Mouse (Mus musculus): Measurements from ENCODE around the gene Rpusd3. TPM values are rescaled to one million over a fixed set of nuclear protein-coding genes. Genes with fewer than 3 reads are reported as not detected.

The Rpusd3 gene
- polyA plus RNA-seq, 1 experiment: 43.1 TPM

DNA sequence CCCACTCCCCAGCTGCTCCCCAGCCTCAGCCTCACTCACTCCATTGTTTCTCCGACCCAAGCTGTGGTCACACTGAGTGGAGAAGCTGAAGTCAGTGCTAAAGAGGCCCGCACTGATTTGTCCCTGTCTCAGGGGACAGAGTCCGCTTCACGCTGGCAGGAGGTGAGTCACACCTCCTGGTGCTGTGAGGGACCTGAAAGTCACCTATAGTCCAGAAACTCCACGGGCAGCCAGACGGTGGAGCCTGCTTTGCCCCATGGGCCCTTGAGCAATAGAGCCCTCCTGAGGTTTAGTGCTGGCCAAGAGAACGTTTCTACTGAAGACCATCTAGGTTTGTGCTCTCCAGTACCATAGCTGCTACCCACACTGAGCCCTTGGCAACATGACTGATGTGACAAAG lies 15.6 kb upstream of the Rpusd3 start:
- no peak for DNase-seq
- TF ChIP-seq POLR2A (IDR thresholded peaks at IDR 0.05; ENCODE audit: borderline replicate concordance, extremely low read depth, low read depth, low read length) (no peak), CTCF (IDR thresholded peaks at IDR 0.05; ENCODE audit: insufficient read depth, low read length) (no peak)
- Histone ChIP-seq H3K4me1 (ENCODE audit: control insufficient read depth, insufficient read depth, low read length) (no peaks in the 10 kb centered on the region), H3K4me3 (replicated peaks; ENCODE audit: extremely low read depth, low read depth, low read length) (no peak overlapping the region)
- 64% methylated on average over 7 of the region's 7 CpGs for WGBS

DNA sequence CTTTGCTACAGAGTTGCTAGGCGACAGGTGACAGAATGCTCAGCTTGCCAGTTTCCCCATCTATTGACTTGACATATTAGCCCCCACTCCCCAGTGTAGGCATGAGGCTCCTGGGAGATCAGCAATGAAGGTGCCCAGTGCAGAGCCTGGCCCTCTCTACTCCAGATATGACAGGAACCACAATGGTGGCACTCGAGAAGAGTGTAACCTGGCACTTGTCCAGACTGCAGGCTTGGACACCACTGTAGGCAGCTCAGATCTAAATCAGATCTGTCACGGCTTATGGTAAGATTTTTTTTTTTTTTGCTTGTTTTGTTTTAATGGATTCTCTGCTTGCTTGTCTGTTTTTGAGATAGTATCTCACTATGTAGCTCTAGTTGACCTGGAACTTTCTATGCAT lies 14.5 kb upstream of the Rpusd3 start:
- H3K4me1 ChIP-seq (ENCODE audit: control insufficient read depth, insufficient read depth, low read length): no peaks in the 10 kb centered on the region
- TF ChIP-seq POLR2A (IDR thresholded peaks at IDR 0.05; ENCODE audit: borderline replicate concordance, extremely low read depth, low read depth, low read length) (no peak), CTCF (IDR thresholded peaks at IDR 0.05; ENCODE audit: insufficient read depth, low read length) (no peak)
- DNase-seq: no peak
- H3K4me3 ChIP-seq (replicated peaks; ENCODE audit: extremely low read depth, low read depth, low read length): no peak overlapping the region
- WGBS: 46% methylated on average over 3 of the region's 3 CpGs

DNA sequence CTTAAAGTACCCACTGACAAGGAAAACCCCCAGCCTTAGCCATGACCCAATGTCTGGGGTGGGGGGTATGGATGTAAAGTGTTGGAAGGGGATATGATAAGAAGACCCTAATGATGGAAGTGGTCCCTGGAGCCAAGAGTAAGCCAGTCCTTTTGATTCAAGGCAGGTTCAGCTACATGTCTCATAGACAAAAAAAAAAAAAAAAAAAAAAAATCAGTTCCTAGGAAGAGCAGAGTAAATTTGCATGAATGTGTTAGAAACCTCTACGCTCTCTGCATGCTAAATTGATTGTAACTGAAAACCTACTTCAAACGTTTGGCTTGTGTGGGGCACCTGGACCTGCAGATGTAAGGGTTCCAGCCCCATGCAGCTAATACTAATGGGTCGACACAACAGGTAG lies 12.7 kb upstream of the Rpusd3 start:
- no peak for DNase-seq
- TF ChIP-seq POLR2A (IDR thresholded peaks at IDR 0.05; ENCODE audit: borderline replicate concordance, extremely low read depth, low read depth, low read length) (no peak), CTCF (IDR thresholded peaks at IDR 0.05; ENCODE audit: insufficient read depth, low read length) (no peak)
- Histone ChIP-seq H3K4me3 (replicated peaks; ENCODE audit: extremely low read depth, low read depth, low read length) (no peak overlapping the region), H3K4me1 (ENCODE audit: control insufficient read depth, insufficient read depth, low read length) (no peaks in the 10 kb centered on the region)
- 55% methylated on average over 3 of the region's 3 CpGs for WGBS

DNA sequence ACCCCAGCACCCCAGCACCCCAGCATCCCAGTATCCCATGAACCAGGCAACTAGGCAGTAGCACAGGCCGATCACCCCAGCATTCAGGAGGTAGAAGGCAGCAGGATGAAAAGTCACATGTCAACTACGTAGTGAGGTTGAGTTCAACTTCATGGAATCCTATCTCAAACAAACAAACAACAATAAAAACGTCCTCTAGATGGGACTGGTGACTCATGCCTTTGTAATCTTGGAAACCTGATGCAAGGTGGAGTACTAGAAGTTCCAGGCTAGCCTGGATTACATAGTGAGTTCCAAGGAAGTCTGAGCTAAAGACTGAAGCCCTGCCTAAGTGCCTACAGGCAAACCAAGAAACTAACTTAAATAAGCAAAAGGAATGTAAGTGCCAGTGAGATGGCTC lies 11.7 kb upstream of the Rpusd3 start:
- DNase-seq: no peak
- Histone ChIP-seq H3K4me1 (ENCODE audit: control insufficient read depth, insufficient read depth, low read length) (no peaks in the 10 kb centered on the region), H3K4me3 (replicated peaks; ENCODE audit: extremely low read depth, low read depth, low read length) (no peak overlapping the region)
- TF ChIP-seq CTCF (IDR thresholded peaks at IDR 0.05; ENCODE audit: insufficient read depth, low read length) (no peak), POLR2A (IDR thresholded peaks at IDR 0.05; ENCODE audit: borderline replicate concordance, extremely low read depth, low read depth, low read length) (no peak)
- 38% methylated on average over 3 of the region's 3 CpGs for WGBS

DNA sequence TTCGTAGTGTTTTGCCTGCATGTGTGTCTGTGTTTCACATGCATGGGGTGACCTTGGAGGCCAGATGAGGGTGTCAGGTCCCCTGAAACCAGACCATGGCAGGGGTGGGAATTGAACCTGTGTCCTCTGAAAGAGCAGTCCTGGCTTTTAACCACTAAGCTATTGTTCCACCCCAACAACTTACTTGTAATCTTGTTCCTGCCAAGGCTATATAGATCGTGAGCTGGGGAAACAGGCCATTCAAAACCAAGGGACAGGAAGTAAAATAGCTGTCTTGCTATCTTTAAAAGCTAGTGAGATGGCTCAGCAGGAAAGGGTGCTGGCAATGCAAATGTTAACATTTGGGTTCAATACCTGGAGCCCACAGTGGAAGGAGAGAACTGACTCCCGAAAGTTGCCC lies 10.8 kb upstream of the Rpusd3 start:
- H3K4me3 ChIP-seq (replicated peaks; ENCODE audit: extremely low read depth, low read depth, low read length): no peak overlapping the region
- no peaks in the 10 kb centered on the region for H3K4me1 ChIP-seq (ENCODE audit: control insufficient read depth, insufficient read depth, low read length)
- WGBS: 58% methylated on average over 3 of the region's 3 CpGs
- TF ChIP-seq POLR2A (IDR thresholded peaks at IDR 0.05; ENCODE audit: borderline replicate concordance, extremely low read depth, low read depth, low read length): no peak
- no peak for TF ChIP-seq CTCF (IDR thresholded peaks at IDR 0.05; ENCODE audit: insufficient read depth, low read length)
- no peak for DNase-seq

DNA sequence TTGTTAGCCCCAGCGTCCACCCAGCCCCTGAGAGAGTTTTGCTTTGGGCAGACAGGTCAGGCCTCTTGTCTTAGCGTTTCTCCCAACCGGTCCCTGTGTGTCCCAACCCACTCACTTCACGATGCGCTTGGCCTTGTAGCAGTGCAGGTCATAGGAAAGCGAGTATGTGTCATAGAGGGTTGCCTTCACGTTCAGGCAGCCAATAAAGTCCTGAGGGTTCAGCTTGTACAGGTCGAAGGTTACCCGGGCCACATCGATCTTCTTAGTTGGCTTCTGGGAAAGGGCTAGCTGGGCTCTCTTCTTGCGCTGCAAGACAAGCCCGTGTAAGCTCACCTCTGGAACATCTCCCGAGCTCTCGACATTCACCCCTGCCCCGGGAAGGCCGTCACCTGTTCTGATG lies 8.9 kb upstream of the Rpusd3 start:
- 84% methylated on average over 16 of the region's 16 CpGs for WGBS
- TF ChIP-seq CTCF (IDR thresholded peaks at IDR 0.05; ENCODE audit: insufficient read depth, low read length): no peak
- no peak for TF ChIP-seq POLR2A (IDR thresholded peaks at IDR 0.05; ENCODE audit: borderline replicate concordance, extremely low read depth, low read depth, low read length)
- no peak for DNase-seq
- Histone ChIP-seq H3K4me3 (replicated peaks; ENCODE audit: extremely low read depth, low read depth, low read length) (no peak overlapping the region), H3K4me1 (ENCODE audit: control insufficient read depth, insufficient read depth, low read length) (no peaks in the 10 kb centered on the region)

DNA sequence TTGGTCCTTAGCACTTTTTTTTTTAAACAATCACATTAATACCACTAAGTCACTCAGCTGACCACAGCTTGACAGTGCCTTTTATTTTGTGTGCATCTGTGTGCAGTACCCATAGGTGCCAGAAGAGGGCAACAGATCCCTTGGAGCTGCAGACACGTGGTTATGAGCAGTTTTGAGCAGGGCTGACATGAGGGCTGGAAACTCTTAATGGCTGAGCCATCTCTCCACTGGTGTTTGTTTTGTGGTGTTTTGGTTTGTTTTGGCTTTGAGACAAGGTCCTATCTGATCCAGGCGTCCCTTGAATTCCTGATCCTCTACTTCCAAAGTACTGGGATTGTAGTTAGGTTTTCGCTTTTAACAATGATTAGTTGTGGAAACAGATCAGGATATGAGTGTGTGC lies 8.3 kb upstream of the Rpusd3 start:
- no peaks in the 10 kb centered on the region for H3K4me1 ChIP-seq (ENCODE audit: control insufficient read depth, insufficient read depth, low read length)
- TF ChIP-seq CTCF (IDR thresholded peaks at IDR 0.05; ENCODE audit: insufficient read depth, low read length): peak; percentile 54
- no peak for TF ChIP-seq POLR2A (IDR thresholded peaks at IDR 0.05; ENCODE audit: borderline replicate concordance, extremely low read depth, low read depth, low read length)
- DNase-seq: no peak
- 52% methylated on average over 3 of the region's 3 CpGs for WGBS
- no peak overlapping the region for H3K4me3 ChIP-seq (replicated peaks; ENCODE audit: extremely low read depth, low read depth, low read length)

DNA sequence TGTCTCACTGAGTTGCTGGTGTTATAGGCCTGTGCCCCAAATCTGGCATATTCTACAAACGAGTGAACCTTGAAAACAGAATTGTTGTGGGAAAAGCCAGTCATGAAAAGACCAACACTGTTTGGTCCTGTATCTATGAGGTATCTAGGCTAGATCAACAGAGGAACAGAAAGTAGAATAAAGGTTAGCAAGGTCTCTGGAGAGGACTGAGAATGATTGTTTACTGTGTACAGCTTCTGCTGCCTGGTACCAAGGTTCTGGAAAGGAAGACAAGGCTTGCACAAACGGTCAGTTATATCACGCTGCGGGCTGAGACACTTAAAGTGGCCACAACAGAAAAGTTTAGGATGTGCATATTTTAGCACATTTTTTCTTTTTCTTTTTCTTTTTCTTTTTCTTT lies 7.6 kb upstream of the Rpusd3 start:
- no peak for DNase-seq
- Histone ChIP-seq H3K4me1 (ENCODE audit: control insufficient read depth, insufficient read depth, low read length) (no peaks in the 10 kb centered on the region), H3K4me3 (replicated peaks; ENCODE audit: extremely low read depth, low read depth, low read length) (no peak overlapping the region)
- WGBS: 87% methylated on average over 4 of the region's 4 CpGs
- no peak for TF ChIP-seq CTCF (IDR thresholded peaks at IDR 0.05; ENCODE audit: insufficient read depth, low read length)
- TF ChIP-seq POLR2A (IDR thresholded peaks at IDR 0.05; ENCODE audit: borderline replicate concordance, extremely low read depth, low read depth, low read length): no peak

DNA sequence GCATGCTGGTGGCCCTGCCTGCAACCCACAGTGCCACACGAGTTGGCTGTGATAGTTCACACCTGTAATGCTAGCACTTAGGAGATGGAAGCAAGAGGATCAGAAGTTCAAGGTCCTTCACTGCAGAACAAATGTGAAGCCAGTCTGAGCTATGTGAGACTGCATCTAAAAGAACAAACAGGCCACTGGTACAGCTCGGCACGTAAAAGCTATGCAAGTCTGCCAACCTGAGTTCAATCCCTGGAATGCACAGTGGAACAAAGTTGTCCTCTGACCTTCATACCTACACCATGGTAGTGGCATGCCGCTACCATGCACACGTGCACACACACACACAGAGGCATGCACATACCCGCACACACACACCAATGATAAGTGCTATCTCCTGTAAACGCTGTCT lies 5.0 kb upstream of the Rpusd3 start:
- 85% methylated on average over 7 of the region's 7 CpGs for whole genome bisulfite sequencing
- no peak overlapping the region for H3K4me3 ChIP-seq (replicated peaks; ENCODE audit: extremely low read depth, low read depth, low read length)
- TF ChIP-seq CTCF (IDR thresholded peaks at IDR 0.05; ENCODE audit: insufficient read depth, low read length) (no peak), POLR2A (IDR thresholded peaks at IDR 0.05; ENCODE audit: borderline replicate concordance, extremely low read depth, low read depth, low read length) (no peak)
- DNase-seq: no peak
- H3K4me1 ChIP-seq (ENCODE audit: control insufficient read depth, insufficient read depth, low read length): peaks cover 3% of the 10 kb centered on the region; the same call in 1 of the 2 replicates

DNA sequence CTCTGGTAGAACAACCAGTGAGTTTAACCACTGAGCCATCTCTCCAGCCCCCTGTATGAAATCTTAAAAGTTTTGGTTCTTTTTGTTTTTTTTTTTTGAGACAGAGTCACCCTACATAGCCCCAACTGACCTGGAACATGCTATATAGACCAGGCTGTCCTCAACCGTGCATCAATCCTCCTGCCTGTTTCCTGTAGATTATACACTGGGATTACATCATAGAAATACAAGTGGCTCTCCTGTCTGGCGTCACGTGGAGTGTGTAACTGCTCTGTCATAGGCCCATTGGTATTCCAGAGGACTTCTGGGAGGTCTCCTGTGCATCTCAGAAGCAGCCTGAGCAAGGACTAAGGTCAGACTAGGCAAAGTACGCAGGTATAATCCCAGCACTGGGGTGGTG lies 3.9 kb upstream of the Rpusd3 start:
- no peak overlapping the region for H3K4me3 ChIP-seq (replicated peaks; ENCODE audit: extremely low read depth, low read depth, low read length)
- H3K4me1 ChIP-seq (ENCODE audit: control insufficient read depth, insufficient read depth, low read length): peaks cover 6% of the 10 kb centered on the region
- DNase-seq: no peak
- 44% methylated on average over 4 of the region's 4 CpGs for WGBS
- TF ChIP-seq POLR2A (IDR thresholded peaks at IDR 0.05; ENCODE audit: borderline replicate concordance, extremely low read depth, low read depth, low read length) (no peak), CTCF (IDR thresholded peaks at IDR 0.05; ENCODE audit: insufficient read depth, low read length) (no peak)
